Mouse (Mus musculus): ENCODE measurements around the gene Stard7.
A peak's percentile ranks its signal among the peaks of the same experiment; 100 is the strongest.
"Not testable (repeated sequence)": the region's sequence is repeated elsewhere in the genome, so short reads cannot be mapped to it uniquely, and the experiment has no call there.

The Stard7 gene

GRCm38 (mm10) chr2:127274590-127274989, 4.6 kb downstream of the Stard7 start:
- DNase-seq (ENCODE audit: low read depth, low spot score): no peak

- no peak for DNase-seq (ENCODE audit: low read depth, low spot score)
Measured at GRCm38 (mm10) chr2:127275551-127276320, 5.7 kb downstream of the Stard7 start.

DNA sequence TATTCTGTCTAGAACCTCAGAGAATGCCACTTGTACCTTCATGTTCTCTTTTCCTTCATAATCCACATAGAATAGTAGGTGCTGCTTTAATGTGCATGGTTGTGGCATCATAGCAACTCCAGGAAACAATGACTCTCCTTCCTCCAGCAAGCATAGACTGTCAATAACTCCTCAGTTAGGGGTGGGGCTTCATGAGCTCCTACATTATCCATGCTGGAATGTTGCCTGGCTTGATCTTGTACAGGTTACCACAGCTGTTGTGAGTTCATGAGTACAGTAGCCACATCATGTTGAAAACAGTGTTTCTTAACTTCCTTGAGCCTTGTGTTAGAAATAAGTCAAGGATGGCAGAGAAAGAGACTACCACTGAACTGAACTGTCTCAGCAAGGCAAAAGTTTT, 8.1 kb downstream of the Stard7 start:
- peak; percentile 23 for DNase-seq (ENCODE audit: low read depth, low spot score)

- no peak for DNase-seq (ENCODE audit: low read depth, low spot score)
Measured at GRCm38 (mm10) chr2:127292250-127292649, 22.2 kb downstream of the Stard7 start.

GRCm38 (mm10) chr2:127297001-127297805, 27.2 kb downstream of the Stard7 start:
- DNase-seq (ENCODE audit: low read depth, low spot score): no peak

DNA sequence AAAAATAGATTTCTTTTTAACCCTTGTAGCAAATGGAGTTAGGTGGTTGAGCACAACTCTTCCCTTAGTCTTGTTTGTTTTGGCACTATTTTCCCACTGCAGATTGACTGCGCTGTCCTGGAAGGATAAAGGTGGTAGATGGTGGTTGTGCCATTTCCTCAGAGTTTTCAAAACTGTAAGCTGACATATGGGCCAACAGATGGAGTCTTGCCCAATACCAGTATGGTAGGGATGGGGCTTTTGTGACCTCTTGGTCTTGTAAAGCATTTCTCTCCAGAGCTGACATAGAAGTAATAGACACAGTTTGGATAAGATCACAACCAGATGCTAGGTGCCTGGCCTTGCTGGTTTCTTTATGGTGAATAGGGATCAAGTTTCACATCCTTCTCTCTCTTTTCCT, 28.0 kb downstream of the Stard7 start:
- DNase-seq (ENCODE audit: low read depth, low spot score): no peak

- peak; percentile 60 for DNase-seq (ENCODE audit: low read depth, low spot score)
Measured at GRCm38 (mm10) chr2:127300701-127301100, 30.7 kb downstream of the Stard7 start.

DNA sequence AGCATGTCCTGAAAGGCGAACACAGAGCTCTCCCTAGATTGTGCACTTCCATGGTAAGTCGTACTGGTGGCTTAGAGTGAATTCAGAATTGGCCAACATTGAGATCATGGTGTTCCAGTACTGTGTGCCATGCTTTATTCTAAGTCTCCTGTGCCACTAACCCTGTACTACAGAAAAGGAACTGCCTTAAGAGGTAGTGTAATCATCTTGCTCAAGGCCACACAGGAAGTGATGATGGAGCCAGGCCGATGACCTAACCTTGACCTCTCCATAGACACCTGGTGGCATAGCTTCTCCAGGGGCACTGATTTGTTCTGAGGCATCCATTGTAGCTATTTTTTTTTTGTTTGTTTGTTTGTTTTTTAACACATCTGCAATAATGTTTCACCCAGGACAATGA, 31.9 kb downstream of the Stard7 start:
- DNase-seq (ENCODE audit: low read depth, low spot score): no peak

DNA sequence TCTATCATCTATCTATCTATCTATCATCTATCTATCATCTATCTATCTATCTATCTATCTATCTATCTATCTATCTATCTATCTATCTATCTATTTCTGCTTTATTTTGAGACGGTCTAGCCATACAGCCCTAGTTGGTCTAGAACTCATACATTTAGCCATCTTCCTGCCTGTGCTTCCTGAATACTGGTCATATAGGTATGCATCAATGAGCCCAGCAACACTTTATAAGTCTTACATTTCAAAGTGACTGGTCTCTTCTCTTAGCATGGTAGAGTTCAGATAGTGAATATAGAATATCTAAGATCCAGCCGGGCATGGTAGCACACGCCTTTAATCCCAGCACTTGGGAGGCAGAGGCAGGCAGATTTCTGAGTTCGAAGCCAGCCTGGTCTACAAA, 34.2 kb downstream of the Stard7 start:
- not testable (repeated sequence) for DNase-seq (ENCODE audit: low read depth, low spot score)

GRCm38 (mm10) chr2:127304609-127305210, 34.7 kb downstream of the Stard7 start:
- no peak for DNase-seq (ENCODE audit: low read depth, low spot score)

DNA sequence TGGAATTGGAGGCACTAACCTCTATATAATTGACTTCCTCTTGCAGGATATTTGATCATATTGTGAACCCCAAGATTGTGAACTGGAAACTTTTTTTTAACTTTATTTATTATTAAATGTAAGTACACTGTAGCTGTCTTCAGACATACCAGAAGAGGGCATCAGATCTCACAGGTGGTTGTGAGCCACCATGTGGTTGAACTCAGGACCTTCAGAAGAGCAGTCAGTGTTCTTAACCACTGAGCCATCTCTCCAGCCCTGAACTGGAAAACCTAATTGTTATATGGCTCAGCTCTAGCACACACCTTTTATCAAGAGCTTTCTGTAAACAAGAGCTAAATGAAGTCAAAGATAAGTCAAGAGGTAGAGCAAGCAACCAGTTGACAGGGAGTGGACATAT, 36.1 kb downstream of the Stard7 start:
- DNase-seq (ENCODE audit: low read depth, low spot score): no peak

DNA sequence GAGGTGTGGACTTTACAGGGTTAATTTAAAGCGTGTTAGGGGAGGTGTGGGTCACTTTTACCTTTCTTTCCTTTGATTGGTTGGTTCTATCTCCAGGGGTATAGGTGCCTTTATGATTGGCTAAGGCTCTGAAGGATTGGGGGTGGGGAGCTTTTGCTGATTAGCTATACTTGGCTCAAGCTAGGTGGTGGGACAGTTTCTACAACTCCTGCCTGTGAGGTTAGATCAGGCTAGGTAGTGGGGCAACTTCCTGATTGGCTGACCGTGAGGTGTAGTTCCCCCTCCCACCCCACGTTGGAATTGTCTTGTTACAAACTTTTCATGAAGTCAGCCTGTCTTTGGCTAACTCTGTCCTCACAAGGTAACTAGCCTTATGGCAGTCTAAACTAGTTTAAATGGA, 37.2 kb downstream of the Stard7 start:
- DNase-seq (ENCODE audit: low read depth, low spot score): peak; percentile 91

DNA sequence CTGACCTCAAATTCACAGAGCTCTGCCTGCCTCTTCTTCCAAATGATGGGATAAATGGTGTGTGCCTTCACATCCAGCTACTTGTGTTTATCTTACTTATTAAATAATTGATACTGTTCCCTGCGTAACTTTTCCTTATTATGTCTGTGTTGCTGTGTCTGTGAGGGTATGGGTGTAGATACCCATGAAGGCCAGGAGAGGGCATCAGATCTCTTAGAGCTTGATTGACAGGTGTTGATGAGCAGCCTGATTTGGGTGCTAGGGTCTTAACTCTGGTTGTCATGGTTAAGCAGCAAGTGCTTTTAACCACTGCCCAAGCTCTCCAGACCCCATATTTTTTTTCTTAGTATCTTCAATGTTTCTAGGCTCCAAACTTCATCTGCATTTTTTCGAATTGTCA, 38.6 kb downstream of the Stard7 start:
- peak; percentile 72 for DNase-seq (ENCODE audit: low read depth, low spot score)

GRCm38 (mm10) chr2:127310246-127310645, 40.2 kb downstream of the Stard7 start:
- DNase-seq (ENCODE audit: low read depth, low spot score): no peak

GRCm38 (mm10) chr2:127310685-127311084, 40.7 kb downstream of the Stard7 start:
- DNase-seq (ENCODE audit: low read depth, low spot score): no peak

DNA sequence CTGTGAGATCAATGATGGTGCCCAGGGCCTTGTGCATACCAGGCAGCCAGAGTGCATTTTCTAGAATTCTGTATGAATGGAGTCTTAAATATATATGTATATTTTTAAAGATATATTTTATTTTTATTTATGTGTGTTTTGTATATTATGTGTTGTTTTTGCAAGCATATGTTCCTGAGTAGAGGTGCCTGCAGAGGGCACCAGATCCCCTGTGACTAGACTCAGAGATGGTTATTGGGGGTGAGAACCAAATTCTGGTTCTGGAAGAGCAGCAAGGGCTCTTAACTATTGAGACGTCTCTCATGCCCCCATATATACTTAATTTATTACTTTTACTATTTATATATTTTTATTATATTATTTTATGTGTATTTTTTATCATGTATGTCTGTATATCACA, 41.2 kb downstream of the Stard7 start:
- DNase-seq (ENCODE audit: low read depth, low spot score): no peak

DNA sequence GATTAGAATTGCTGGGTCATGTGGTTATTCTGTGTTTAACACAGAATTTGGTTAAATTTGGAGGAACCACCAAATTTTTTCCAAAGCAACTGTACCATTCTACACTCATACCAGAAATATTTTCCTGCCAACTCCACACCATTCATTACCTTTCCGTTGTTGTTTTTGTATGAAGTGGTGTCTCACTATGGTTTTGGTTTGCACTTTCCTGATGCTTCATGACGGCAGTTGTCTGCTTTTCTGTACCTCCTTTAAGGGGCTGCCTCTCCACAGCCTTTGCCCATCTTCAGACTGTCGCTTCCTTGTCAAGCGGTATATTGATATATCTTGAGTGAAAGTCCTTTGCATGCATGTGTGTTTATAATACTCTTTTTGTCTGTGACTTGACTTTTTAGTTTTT, 42.8 kb downstream of the Stard7 start:
- no peak for DNase-seq (ENCODE audit: low read depth, low spot score)

DNA sequence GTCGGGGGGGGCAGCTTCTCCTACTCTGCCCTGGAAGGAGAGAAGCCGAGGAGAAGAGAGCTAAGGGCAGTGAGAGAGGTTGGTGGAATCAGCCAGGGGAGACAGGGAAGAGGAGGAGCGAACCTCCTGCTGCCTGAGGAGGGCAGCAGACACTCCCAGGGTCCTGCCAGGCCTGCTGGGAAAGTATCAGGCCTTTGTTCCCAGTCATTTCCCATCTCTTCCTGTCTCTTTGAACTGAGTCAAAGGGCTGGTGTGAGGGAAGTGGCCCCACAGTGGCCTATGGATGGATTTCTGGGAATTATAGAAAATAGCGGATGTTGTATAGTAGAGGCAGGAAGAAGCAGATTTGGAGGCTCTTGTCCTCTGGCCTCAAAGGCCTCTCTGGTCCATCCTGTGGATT, 43.9 kb downstream of the Stard7 start:
- no peak for DNase-seq (ENCODE audit: low read depth, low spot score)

GRCm38 (mm10) chr2:127314467-127315154, 44.6 kb downstream of the Stard7 start:
- DNase-seq (ENCODE audit: low read depth, low spot score): no peak

GRCm38 (mm10) chr2:127315155-127315470, 45.1 kb downstream of the Stard7 start:
- no peak for DNase-seq (ENCODE audit: low read depth, low spot score)

GRCm38 (mm10) chr2:127316431-127316830, 46.4 kb downstream of the Stard7 start:
- no peak for DNase-seq (ENCODE audit: low read depth, low spot score)

DNA sequence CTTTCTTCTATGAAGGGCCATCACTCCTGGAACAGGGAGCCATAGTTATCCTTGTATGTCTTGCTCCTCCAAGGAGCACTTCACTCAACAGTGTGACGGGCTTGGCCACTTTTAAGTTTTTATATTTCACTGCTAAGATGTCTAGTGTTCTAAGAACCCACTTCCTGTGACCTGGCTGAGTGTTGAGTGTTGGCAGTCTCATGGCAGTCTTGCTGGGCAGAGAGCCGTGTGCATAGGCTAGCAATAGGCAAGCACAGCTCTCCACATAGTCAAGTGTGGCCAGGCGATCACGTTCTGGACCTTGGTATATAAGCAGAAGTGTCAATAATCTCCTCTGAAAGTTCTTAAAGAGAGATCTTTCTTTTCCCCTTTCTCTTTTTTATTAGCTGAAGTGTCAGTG, 48.1 kb downstream of the Stard7 start:
- no peak for DNase-seq (ENCODE audit: low read depth, low spot score)

Data from R1 (cell line).